Comparison of ENCODE assay signal across 18 mouse cellular contexts in the genomic region with DNA sequence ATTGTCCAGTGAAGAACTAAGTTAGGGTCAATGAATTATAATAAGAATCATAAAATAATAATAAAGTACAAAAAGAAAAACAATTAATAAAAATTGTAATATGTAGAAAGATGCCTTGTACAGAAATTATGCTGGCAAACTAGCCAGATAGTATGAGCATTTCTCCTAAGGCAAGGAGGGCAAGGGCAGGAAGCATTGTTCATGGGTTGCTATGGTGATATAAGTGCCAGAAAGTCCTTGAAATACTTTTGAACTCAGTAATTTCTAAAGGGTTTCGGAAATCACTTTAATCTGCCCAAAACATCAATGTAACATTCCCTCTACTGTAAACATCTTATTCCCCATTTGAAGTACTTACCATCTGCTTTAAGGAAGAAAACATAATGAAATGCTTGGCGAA.
DNase-seq lines count a peak whose midpoint lies in the region; ATAC-seq and TF ChIP-seq lines count a peak whose summit lies in the region.
"Had no signal": no experiment of that assay in that cellular context is flagged by ENCODE, and none has a peak within 500 bp of the region (broad histone marks: within the 10 kb centered on the region; RNA-seq: fewer than 3 reads in every experiment).

No protein-coding gene starts in this region.

- ATAC-seq in lung, embryonic 15.5 days (ENCODE audit: borderline replicate concordance, extremely low read depth, low FRiP score, low TSS enrichment), result peak; percentile 69; the same call in 1 of the 2 replicates
- ATAC-seq in lung, postnatal 0 days, result 0 out of 2 replicates have a peak, but pooled peaks have one; percentile 40
- ATAC-seq: forebrain, embryonic 13.5 days; forebrain, embryonic 15.5 days; forebrain, postnatal 0 days had no signal

- H3K4me3 ChIP-seq in lung, embryonic 15.5 days, result no peak overlapping the region
- H3K4me3 ChIP-seq in lung, adult 2 months (replicated peaks; ENCODE audit: extremely low read depth, low read depth, low read length), result no peak overlapping the region
- H3K4me3 ChIP-seq in lung, postnatal 0 days (ENCODE audit: low read depth, low read length), result no peak overlapping the region
- H3K4me3 ChIP-seq: embryonic facial prominence, embryonic 10.5 days; embryonic facial prominence, embryonic 12.5 days; forebrain, embryonic 13.5 days; forebrain, embryonic 15.5 days had no signal

- 46% methylated on average over 2 of the region's 2 CpGs for WGBS in lung, embryonic 15.5 days
- 56% methylated on average over 2 of the region's 2 CpGs for WGBS in lung, adult 2 months
- WGBS in lung, postnatal 0 days, result 45% methylated on average over 2 of the region's 2 CpGs

- H3K27ac ChIP-seq in lung, embryonic 15.5 days, result no peak overlapping the region
- no peak overlapping the region for H3K27ac ChIP-seq in lung, postnatal 0 days (ENCODE audit: low read length)
- H3K27ac ChIP-seq: embryonic facial prominence, embryonic 10.5 days; embryonic facial prominence, embryonic 12.5 days; forebrain, embryonic 13.5 days; forebrain, embryonic 15.5 days had no signal

- no peaks in the 10 kb centered on the region for H3K9me3 ChIP-seq in lung, embryonic 15.5 days
- no peaks in the 10 kb centered on the region for H3K9me3 ChIP-seq in lung, postnatal 0 days (ENCODE audit: low read length)
- H3K9me3 ChIP-seq: embryonic facial prominence, embryonic 10.5 days; embryonic facial prominence, embryonic 12.5 days; forebrain, embryonic 13.5 days; forebrain, embryonic 15.5 days had no signal

- no peak for TF ChIP-seq CTCF in lung, adult 2 months (IDR thresholded peaks at IDR 0.05; ENCODE audit: insufficient read depth, low read length)
- TF ChIP-seq CTCF in lung, postnatal 0 days (IDR thresholded peaks at IDR 0.05), result no peak

- H3K4me1 ChIP-seq in lung, embryonic 15.5 days, result no peaks in the 10 kb centered on the region
- H3K4me1 ChIP-seq in lung, adult 2 months (ENCODE audit: control insufficient read depth, insufficient read depth, low read length), result no peaks in the 10 kb centered on the region
- no peaks in the 10 kb centered on the region for H3K4me1 ChIP-seq in lung, postnatal 0 days (ENCODE audit: insufficient read depth, low read depth, low read length)
- H3K4me1 ChIP-seq: embryonic facial prominence, embryonic 12.5 days; forebrain, embryonic 13.5 days; forebrain, embryonic 15.5 days had no signal

- TF ChIP-seq EP300 in lung, postnatal 0 days (IDR thresholded peaks at IDR 0.05), result no peak

- no peak overlapping the region for H3K9ac ChIP-seq in lung, embryonic 15.5 days
- no peak overlapping the region for H3K9ac ChIP-seq in lung, postnatal 0 days (replicated peaks; ENCODE audit: low read depth)
- H3K9ac ChIP-seq: embryonic facial prominence, embryonic 12.5 days; forebrain, embryonic 13.5 days; forebrain, embryonic 15.5 days; forebrain, postnatal 0 days had no signal

- no peaks in the 10 kb centered on the region for H3K27me3 ChIP-seq in lung, embryonic 15.5 days
- H3K27me3 ChIP-seq in lung, postnatal 0 days (replicated peaks; ENCODE audit: insufficient read depth, low read length), result no peaks in the 10 kb centered on the region
- H3K27me3 ChIP-seq: embryonic facial prominence, embryonic 12.5 days; forebrain, embryonic 13.5 days; forebrain, embryonic 15.5 days had no signal

- DNase-seq in lung, adult 2 months, result no peak
- peak; percentile 49 for DNase-seq in lung, postnatal 0 days (ENCODE audit: low spot score)
- DNase-seq in lung, postnatal 14 days, result no peak
- DNase-seq in spleen, postnatal 14 days (ENCODE audit: low spot score in 2 of 2), result no peak
- DNase-seq: adrenal gland, adult 2 months; adrenal gland, postnatal 10 days; adrenal gland, postnatal 25 days; cerebellum, adult 11-12 months; cerebellum, adult 2 months; cerebellum, adult 9-10 months; cerebellum, postnatal 10 days; cerebellum, postnatal 25 days; forebrain, postnatal 0 days had no signal

- no peak overlapping the region for H3K4me2 ChIP-seq in lung, embryonic 15.5 days
- H3K4me2 ChIP-seq in lung, postnatal 0 days (replicated peaks; ENCODE audit: low read depth, low read length), result no peak overlapping the region
- H3K4me2 ChIP-seq: embryonic facial prominence, embryonic 12.5 days; forebrain, embryonic 13.5 days; forebrain, embryonic 15.5 days had no signal

- TF ChIP-seq POLR2A in lung, adult 2 months (IDR thresholded peaks at IDR 0.05; ENCODE audit: borderline replicate concordance, extremely low read depth, low read depth, low read length), result no peak

- H3K36me3 ChIP-seq in lung, embryonic 15.5 days, result no peaks in the 10 kb centered on the region
- no peaks in the 10 kb centered on the region for H3K36me3 ChIP-seq in lung, postnatal 0 days (ENCODE audit: insufficient read depth, low read length)
- H3K36me3 ChIP-seq: embryonic facial prominence, embryonic 10.5 days; embryonic facial prominence, embryonic 12.5 days; forebrain, embryonic 15.5 days had no signal
